Mouse (Mus musculus) hindbrain, embryonic 11.5 days (tissue): ENCODE data around the gene Ppme1. TPM values are rescaled to one million over a fixed set of nuclear protein-coding genes. Genes with fewer than 3 reads are reported as not detected.

ENCODE experiments used
- ATAC-seq: fragments of 200-750 bp; cut with Nextera tagmentation; 2 replicates; pipeline ENCODE4 v1.8.0; 2017; ENCODE audit warnings: mild to moderate bottlenecking, moderate TSS enrichment, moderate library complexity; ENCODE audit not compliant: low FRiP score
- DNase-seq: peaks from one replicate; pipeline ENCODE4 v3.0.0-alpha.2; 2015; ENCODE audit warnings: low spot score
- H3K27ac ChIP-seq: fragments of 300-500 bp; sonication (generic); 2 replicates; pipeline ENCODE4 v1.5.1; 2014; ENCODE audit warnings: mild to moderate bottlenecking, low read depth, low read length
- H3K27me3 ChIP-seq: fragments of 300-500 bp; sonication (generic); 2 replicates; pipeline ENCODE4 v1.6.1; 2014; ENCODE audit warnings: mild to moderate bottlenecking, low read length, moderate library complexity, mixed read lengths; ENCODE audit not compliant: control insufficient read depth, insufficient read depth
- H3K36me3 ChIP-seq: fragments of 300-500 bp; sonication (generic); 2 replicates; pipeline ENCODE4 v1.6.1; 2014; ENCODE audit warnings: mild to moderate bottlenecking, low read length, moderate library complexity, mixed read lengths; ENCODE audit not compliant: control insufficient read depth, insufficient read depth
- H3K4me1 ChIP-seq: fragments of 300-500 bp; sonication (generic); replicated peaks from 2 replicates; pipeline ENCODE4 v1.6.1; 2014; ENCODE audit warnings: low read length, mixed read lengths; ENCODE audit not compliant: control insufficient read depth, insufficient read depth
- H3K4me2 ChIP-seq: fragments of 300-500 bp; sonication (generic); replicated peaks from 2 replicates; pipeline ENCODE4 v1.6.1; 2014; ENCODE audit warnings: mild to moderate bottlenecking, low read depth, low read length
- H3K4me3 ChIP-seq: fragments of 300-500 bp; sonication (generic); 2 replicates; pipeline ENCODE4 v1.5.1; 2014; ENCODE audit warnings: low read depth, low read length
- H3K9ac ChIP-seq: fragments of 300-500 bp; sonication (generic); 2 replicates; pipeline ENCODE4 v1.6.1; 2014; ENCODE audit warnings: low read depth, low read length
- H3K9me3 ChIP-seq: fragments of 300-500 bp; sonication (generic); 2 replicates; pipeline ENCODE4 v1.6.1; 2016; ENCODE audit warnings: low read length; ENCODE audit not compliant: control insufficient read depth
- WGBS: fragments of 180-500 bp; shearing (Covaris S2); extraction: QIAGEN DNeasy Blood & Tissue Kit; methylation state at CpG from one replicate; pipeline ENCODE4 v1.1.7; 2014; 5-methylcytosine and 5-hydroxymethylcytosine counted together
- polyA plus RNA-seq: library from polyadenylated mRNA; unstranded; fragments of >200 nt; fragmentation: Nextera tagmentation; extraction: Ambion mirVana; gene quantifications from 2 replicates; pipeline ENCODE4 v1.2.1, GENCODE M21; 2014

Gene Ppme1
- polyA plus RNA-seq, 1 experiment from 2014 or later = 99.9 TPM

DNA sequence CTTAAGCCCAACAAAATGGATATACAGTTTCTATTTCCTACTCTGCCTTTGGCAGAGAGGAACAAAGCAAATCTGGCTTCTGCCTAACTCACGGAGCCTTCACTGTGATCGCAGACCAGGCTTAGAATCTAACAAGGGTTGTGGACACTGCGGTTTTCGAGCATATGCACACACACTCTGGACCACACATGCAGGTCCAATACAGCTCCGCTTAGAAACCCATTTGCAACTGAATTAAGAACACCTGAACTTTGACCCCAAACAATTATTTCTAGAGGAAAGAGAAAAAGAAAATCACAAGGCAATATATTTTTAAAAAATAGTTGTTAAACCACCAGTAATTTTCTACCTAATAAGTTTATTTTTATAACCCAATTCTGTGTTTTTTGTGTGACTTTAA, 15.8 kb downstream of the Ppme1 start:
- 73% methylated on average over 5 of the region's 5 CpGs for WGBS
- no peaks in the 10 kb centered on the region for H3K9me3 ChIP-seq
- no peaks in the 10 kb centered on the region for H3K4me1 ChIP-seq
- no peak overlapping the region for H3K9ac ChIP-seq
- no peak overlapping the region for H3K4me3 ChIP-seq
- ATAC-seq = no peak
- no peak overlapping the region for H3K4me2 ChIP-seq
- no peaks in the 10 kb centered on the region for H3K36me3 ChIP-seq
- H3K27me3 ChIP-seq = no peaks in the 10 kb centered on the region
- H3K27ac ChIP-seq = no peak overlapping the region
- DNase-seq = no peak

DNA sequence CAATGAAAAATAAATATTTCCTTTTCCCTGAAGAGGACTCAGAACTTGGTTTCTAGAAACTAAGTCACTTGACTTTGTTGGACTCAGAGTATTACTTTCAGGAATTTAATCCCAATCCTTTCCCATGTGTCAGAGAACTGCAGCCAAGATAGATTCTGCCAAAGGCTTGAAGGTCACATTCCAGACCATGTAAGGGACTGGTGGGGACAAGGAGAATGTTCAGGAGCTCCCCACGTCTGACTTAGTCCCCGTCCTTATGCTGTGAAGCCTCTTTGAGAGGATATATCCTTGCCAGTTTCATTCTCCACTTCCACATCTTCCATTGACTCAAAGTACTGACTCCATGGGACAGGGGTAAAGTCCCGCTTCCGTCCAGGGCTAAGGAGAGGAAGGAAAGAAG, 17.1 kb downstream of the Ppme1 start:
- WGBS = 88% methylated on average over 4 of the region's 4 CpGs
- Histone ChIP-seq H3K27ac (no peak overlapping the region), H3K4me3 (no peak overlapping the region), H3K9ac (no peak overlapping the region), H3K36me3 (no peaks in the 10 kb centered on the region), H3K27me3 (no peaks in the 10 kb centered on the region), H3K4me1 (no peaks in the 10 kb centered on the region), H3K9me3 (no peaks in the 10 kb centered on the region), H3K4me2 (no peak overlapping the region)
- no peak for DNase-seq
- ATAC-seq = no peak

DNA sequence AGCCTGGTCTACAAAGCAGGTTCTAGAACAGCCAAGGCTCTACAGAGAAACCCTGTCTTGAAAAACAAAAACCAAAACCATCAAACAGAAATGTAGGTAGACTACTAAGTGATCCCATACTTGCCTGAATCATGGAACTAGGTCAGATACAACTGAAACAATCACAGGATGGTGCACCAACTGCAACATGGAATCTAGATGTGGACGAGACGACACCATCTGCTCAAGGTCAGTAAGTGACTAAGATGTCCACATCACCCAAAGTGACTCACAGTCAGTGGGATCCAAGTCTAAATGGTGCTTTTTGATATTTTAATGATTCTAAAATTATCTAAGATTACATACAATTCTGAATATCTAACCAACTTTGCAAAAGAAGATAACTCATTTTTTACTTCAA, 36.2 kb downstream of the Ppme1 start:
- 93% methylated on average over 2 of the region's 2 CpGs for WGBS
- H3K4me2 ChIP-seq = no peak overlapping the region
- no peak for DNase-seq
- H3K27ac ChIP-seq = no peak overlapping the region
- H3K4me1 ChIP-seq = no peaks in the 10 kb centered on the region
- H3K36me3 ChIP-seq = peaks cover 3% of the 10 kb centered on the region; the same call in 1 of the 2 replicates
- ATAC-seq = no peak
- H3K9me3 ChIP-seq = no peaks in the 10 kb centered on the region
- no peak overlapping the region for H3K9ac ChIP-seq
- H3K27me3 ChIP-seq = no peaks in the 10 kb centered on the region
- H3K4me3 ChIP-seq = no peak overlapping the region

DNA sequence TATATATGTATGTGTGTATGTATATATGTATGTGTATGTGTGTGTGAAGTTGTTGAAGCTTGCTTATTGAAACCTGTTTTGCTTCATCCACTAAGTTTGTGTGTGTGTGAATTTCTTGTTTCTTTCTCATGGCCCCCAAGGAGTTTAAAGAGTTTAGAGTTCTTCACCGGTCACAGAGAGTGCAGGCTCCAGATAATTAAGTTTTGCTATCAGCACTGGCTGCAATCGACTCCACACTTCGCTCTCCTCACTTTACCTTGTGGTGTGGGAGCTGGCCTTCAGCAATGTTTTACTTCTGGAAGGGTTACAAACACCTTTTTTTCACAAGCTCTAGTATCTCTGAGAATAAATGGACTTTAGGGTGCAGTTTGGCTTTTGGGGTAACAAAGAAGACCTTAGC, 40.8 kb downstream of the Ppme1 start:
- Histone ChIP-seq H3K4me2 (no peak overlapping the region), H3K9me3 (no peaks in the 10 kb centered on the region), H3K36me3 (peaks cover 6% of the 10 kb centered on the region; the same call in 1 of the 2 replicates), H3K4me3 (no peak overlapping the region), H3K27ac (no peak overlapping the region), H3K27me3 (no peaks in the 10 kb centered on the region), H3K9ac (no peak overlapping the region), H3K4me1 (no peaks in the 10 kb centered on the region)
- 94% methylated on average over 3 of the region's 3 CpGs for WGBS
- no peak for ATAC-seq
- DNase-seq = no peak

DNA sequence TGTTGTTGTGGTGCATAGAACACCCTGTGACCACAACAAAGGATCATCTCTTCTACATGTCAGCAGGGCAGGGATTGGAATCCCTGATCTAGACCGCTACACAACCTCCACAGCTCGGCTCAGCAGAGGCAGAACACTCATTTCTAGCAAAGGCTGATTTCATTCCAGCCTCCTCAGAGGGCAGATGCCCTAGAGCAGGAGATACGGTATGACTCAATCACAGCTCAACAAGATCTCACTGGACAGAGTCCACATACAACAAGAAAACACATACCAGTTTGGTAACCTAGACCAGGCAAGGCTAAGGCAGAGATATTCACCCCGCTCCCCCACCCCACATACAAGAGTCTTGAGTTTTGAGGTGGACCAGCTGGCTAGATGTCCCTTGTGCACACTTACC, 43.5 kb downstream of the Ppme1 start:
- Histone ChIP-seq H3K4me3 (no peak overlapping the region), H3K27me3 (no peaks in the 10 kb centered on the region), H3K4me1 (no peaks in the 10 kb centered on the region), H3K4me2 (no peak overlapping the region), H3K9me3 (no peaks in the 10 kb centered on the region), H3K9ac (no peak overlapping the region), H3K36me3 (peaks cover 4% of the 10 kb centered on the region; the same call in 1 of the 2 replicates), H3K27ac (no peak overlapping the region)
- no peak for DNase-seq
- 93% methylated on average over 4 of the region's 4 CpGs for WGBS
- no peak for ATAC-seq

DNA sequence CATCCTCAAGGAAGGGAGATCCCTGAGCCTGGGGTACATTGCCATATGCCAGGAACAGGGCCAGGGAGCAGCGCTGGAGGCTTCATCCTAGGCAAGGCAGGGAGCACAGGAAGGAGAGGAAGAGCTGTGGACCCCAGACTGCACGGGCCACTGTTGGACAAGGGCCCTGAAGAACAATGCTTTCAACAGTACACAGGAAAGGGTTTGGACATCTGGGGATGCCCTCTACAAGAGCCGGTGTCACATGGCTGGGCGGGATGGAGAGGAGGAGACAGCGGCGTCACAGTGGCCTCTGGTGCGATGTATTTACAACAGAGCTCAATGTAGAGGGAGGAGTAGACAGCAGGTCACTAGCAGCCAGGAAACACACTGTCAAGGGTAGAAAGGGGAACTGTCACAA, 44.6 kb downstream of the Ppme1 start:
- Histone ChIP-seq H3K9me3 (no peaks in the 10 kb centered on the region), H3K9ac (no peak overlapping the region), H3K4me2 (no peak overlapping the region), H3K27ac (no peak overlapping the region), H3K36me3 (peaks cover 4% of the 10 kb centered on the region; the same call in 1 of the 2 replicates), H3K4me1 (no peaks in the 10 kb centered on the region), H3K4me3 (no peak overlapping the region), H3K27me3 (no peaks in the 10 kb centered on the region)
- 88% methylated on average over 7 of the region's 7 CpGs for WGBS
- DNase-seq = no peak
- ATAC-seq = no peak

DNA sequence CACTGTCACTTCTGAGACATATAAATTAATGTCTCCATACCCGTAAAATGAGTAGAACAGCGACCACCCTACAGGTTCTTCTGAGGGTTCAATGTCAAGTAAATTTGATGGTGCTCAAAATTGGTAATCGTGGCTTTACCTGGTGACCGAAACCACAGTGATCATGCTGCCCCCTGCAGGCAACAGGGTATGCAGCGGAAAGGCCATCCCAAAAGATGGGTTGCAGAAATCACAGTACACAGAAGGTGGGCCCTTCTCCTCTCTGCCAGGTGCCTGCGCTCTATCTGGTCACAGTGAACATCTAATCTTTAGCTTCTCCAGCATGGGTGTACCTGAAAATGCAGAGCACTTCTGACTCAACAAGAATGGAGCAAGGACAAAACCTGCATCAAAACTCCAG, 46.6 kb downstream of the Ppme1 start:
- Histone ChIP-seq H3K9ac (no peak overlapping the region), H3K27me3 (no peaks in the 10 kb centered on the region), H3K27ac (no peak overlapping the region), H3K9me3 (no peaks in the 10 kb centered on the region), H3K4me3 (no peak overlapping the region), H3K4me1 (no peaks in the 10 kb centered on the region), H3K4me2 (no peak overlapping the region), H3K36me3 (peaks cover 4% of the 10 kb centered on the region; the same call in 1 of the 2 replicates)
- peak; percentile 64 for DNase-seq
- WGBS = 83% methylated on average over 6 of the region's 6 CpGs
- no peak for ATAC-seq

DNA sequence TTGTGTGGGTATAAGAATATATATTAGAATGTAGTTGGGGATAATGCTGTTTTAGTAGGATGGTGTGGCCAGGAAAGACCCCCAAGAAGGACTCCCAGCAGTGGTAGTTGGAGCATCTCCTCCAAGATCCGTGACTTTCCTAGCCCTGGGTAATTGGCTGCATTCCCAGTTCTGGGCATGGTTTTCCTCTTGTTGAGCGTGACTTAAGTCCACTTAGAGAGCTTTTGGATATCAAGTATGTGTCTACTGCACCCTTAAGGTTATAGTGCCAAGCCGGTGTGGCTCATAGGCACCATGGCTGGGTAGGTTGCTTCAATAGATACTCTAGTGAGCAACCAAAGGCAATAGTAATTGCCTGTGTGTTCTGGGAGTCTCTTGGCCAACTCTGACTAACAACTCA, 48.4 kb downstream of the Ppme1 start:
- H3K27me3 ChIP-seq = no peaks in the 10 kb centered on the region
- no peak overlapping the region for H3K4me2 ChIP-seq
- H3K9ac ChIP-seq = no peak overlapping the region
- H3K27ac ChIP-seq = no peak overlapping the region
- DNase-seq (no peak), ATAC-seq (no peak)
- H3K4me3 ChIP-seq = no peak overlapping the region
- H3K9me3 ChIP-seq = no peaks in the 10 kb centered on the region
- 95% methylated on average over 3 of the region's 3 CpGs for WGBS
- peaks cover 4% of the 10 kb centered on the region; the same call in 1 of the 2 replicates for H3K36me3 ChIP-seq
- H3K4me1 ChIP-seq = no peaks in the 10 kb centered on the region

DNA sequence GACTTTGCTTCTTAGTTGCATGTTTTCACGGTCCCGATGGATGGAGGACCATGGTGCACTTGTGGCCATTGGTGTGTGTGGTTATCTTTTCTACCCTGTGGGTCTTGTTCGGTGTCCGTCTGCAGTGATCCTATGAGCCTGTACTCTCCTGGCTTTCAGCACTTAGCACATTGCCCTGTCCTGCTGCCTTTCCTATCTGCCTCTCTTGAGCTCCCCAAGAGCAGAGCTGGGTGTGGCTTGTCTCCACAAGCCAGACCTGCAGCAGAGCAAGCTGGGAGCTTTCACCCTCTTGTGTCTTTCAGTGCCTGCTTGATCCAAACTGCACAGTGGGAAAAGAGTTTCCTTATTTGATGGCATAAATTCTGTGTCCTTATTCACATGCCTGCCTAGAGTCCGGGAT, 54.6 kb downstream of the Ppme1 start:
- Histone ChIP-seq H3K4me2 (no peak overlapping the region), H3K4me1 (no peaks in the 10 kb centered on the region), H3K4me3 (no peak overlapping the region), H3K9ac (no peak overlapping the region), H3K9me3 (no peaks in the 10 kb centered on the region), H3K27me3 (no peaks in the 10 kb centered on the region), H3K36me3 (no peaks in the 10 kb centered on the region), H3K27ac (no peak overlapping the region)
- ATAC-seq = no peak
- DNase-seq = no peak
- WGBS = 92% methylated on average over 5 of the region's 5 CpGs
